Mouse (Mus musculus) c-Kit-positive CD71-positive TER-119-negative erythroid progenitor cells, embryonic 14.5 days (primary cell): ENCODE results near the gene Pmepa1.

Experiments
- DNase-seq: peaks from one replicate; pipeline ENCODE4 v3.0.0-alpha.2; 2013; ENCODE audit warnings: low read depth

Pmepa1 gene

GRCm38 (mm10) chr2:173253761-173254662, 22.3 kb downstream of the Pmepa1 start:
- no peak for DNase-seq

GRCm38 (mm10) chr2:173251675-173252074, 24.7 kb downstream of the Pmepa1 start:
- DNase-seq, result no peak

- no peak for DNase-seq
Measured at GRCm38 (mm10) chr2:173251133-173251532, 25.2 kb downstream of the Pmepa1 start.

GRCm38 (mm10) chr2:173250411-173250810, 25.9 kb downstream of the Pmepa1 start:
- DNase-seq, result no peak

GRCm38 (mm10) chr2:173249965-173250364, 26.4 kb downstream of the Pmepa1 start:
- DNase-seq, result no peak

GRCm38 (mm10) chr2:173249386-173249785, 26.9 kb downstream of the Pmepa1 start:
- no peak for DNase-seq

- DNase-seq, result no peak
Measured at GRCm38 (mm10) chr2:173248822-173249221, 27.5 kb downstream of the Pmepa1 start.

GRCm38 (mm10) chr2:173247911-173248310, 28.4 kb downstream of the Pmepa1 start:
- no peak for DNase-seq

- DNase-seq, result no peak
Measured at GRCm38 (mm10) chr2:173247197-173247596, 29.1 kb downstream of the Pmepa1 start.

GRCm38 (mm10) chr2:173246688-173247087, 29.6 kb downstream of the Pmepa1 start:
- DNase-seq, result no peak

- DNase-seq, result no peak
Measured at GRCm38 (mm10) chr2:173245258-173245657, 31.1 kb downstream of the Pmepa1 start.

- no peak for DNase-seq
Measured at GRCm38 (mm10) chr2:173244108-173244507, 32.2 kb downstream of the Pmepa1 start.

GRCm38 (mm10) chr2:173243616-173244015, 32.7 kb downstream of the Pmepa1 start:
- no peak for DNase-seq

GRCm38 (mm10) chr2:173242874-173243273, 33.5 kb downstream of the Pmepa1 start:
- DNase-seq, result no peak

- no peak for DNase-seq
Measured at GRCm38 (mm10) chr2:173240738-173241137, 35.6 kb downstream of the Pmepa1 start.

GRCm38 (mm10) chr2:173238522-173238921, 37.8 kb downstream of the Pmepa1 start:
- no peak for DNase-seq

GRCm38 (mm10) chr2:173235435-173236332, 40.6 kb downstream of the Pmepa1 start:
- no peak for DNase-seq

GRCm38 (mm10) chr2:173232766-173233099, 43.6 kb downstream of the Pmepa1 start:
- DNase-seq, result no peak

GRCm38 (mm10) chr2:173232065-173232765, 44.1 kb downstream of the Pmepa1 start:
- DNase-seq, result no peak

GRCm38 (mm10) chr2:173229578-173230224, 46.6 kb downstream of the Pmepa1 start:
- peak; percentile 64 for DNase-seq

- DNase-seq, result no peak
Measured at GRCm38 (mm10) chr2:173228567-173228966, 47.8 kb downstream of the Pmepa1 start.

GRCm38 (mm10) chr2:173226792-173227191, 49.5 kb downstream of the Pmepa1 start:
- no peak for DNase-seq
